Mouse (Mus musculus) stomach, embryonic 14.5 days (tissue): ENCODE results near the gene Slc45a2. TPM values are rescaled to one million over a fixed set of nuclear protein-coding genes. Genes with fewer than 3 reads are reported as not detected.
"Not testable (repeated sequence)": the region's sequence is repeated elsewhere in the genome, so short reads cannot be mapped to it uniquely, and the experiment has no call there.

ENCODE experiments used
- ATAC-seq: fragments of 200-750 bp; cut with Nextera tagmentation; 2 replicates; pipeline ENCODE4 v1.8.0; 2017; ENCODE audit warnings: low read depth, moderate TSS enrichment; ENCODE audit not compliant: insufficient number of reproducible peaks, insufficient read depth, low FRiP score
- H3K27ac ChIP-seq: fragments of 300-500 bp; sonication (generic); 2 replicates; pipeline ENCODE4 v1.5.1; 2014; ENCODE audit warnings: mild to moderate bottlenecking, low read length, moderate library complexity, mixed read lengths
- H3K27me3 ChIP-seq: fragments of 300-500 bp; sonication (generic); 2 replicates; pipeline ENCODE4 v1.6.1; 2014; ENCODE audit warnings: low read length, control low read depth, mixed read lengths; ENCODE audit not compliant: control insufficient read depth, insufficient read depth
- H3K36me3 ChIP-seq: fragments of 300-500 bp; sonication (generic); 2 replicates; pipeline ENCODE4 v1.6.1; 2014; ENCODE audit warnings: mild to moderate bottlenecking, control low read depth, low read length, moderate library complexity, mixed read lengths; ENCODE audit not compliant: control insufficient read depth, insufficient read depth
- H3K4me1 ChIP-seq: fragments of 300-500 bp; sonication (generic); 2 replicates; pipeline ENCODE4 v1.6.1; 2014; ENCODE audit warnings: low read length, control low read depth, mixed read lengths; ENCODE audit not compliant: control insufficient read depth, insufficient read depth
- H3K4me2 ChIP-seq: fragments of 300-500 bp; sonication (generic); replicated peaks from 2 replicates; pipeline ENCODE4 v1.6.1; 2014; ENCODE audit warnings: low read depth, low read length, control low read depth
- H3K4me3 ChIP-seq: fragments of 300-500 bp; sonication (generic); 2 replicates; pipeline ENCODE4 v1.5.1; 2014; ENCODE audit warnings: low read depth, low read length, control low read depth
- H3K9ac ChIP-seq: fragments of 300-500 bp; sonication (generic); replicated peaks from 2 replicates; pipeline ENCODE4 v1.6.1; 2014; ENCODE audit warnings: low read depth, mild to moderate bottlenecking, control low read depth, low read length, moderate library complexity, mixed read lengths
- H3K9me3 ChIP-seq: fragments of 300-500 bp; sonication (generic); 2 replicates; pipeline ENCODE4 v1.6.1; 2016; ENCODE audit warnings: low read depth, low read length, control low read depth; ENCODE audit not compliant: control insufficient read depth
- WGBS: fragments of 180-500 bp; shearing (Covaris S2); extraction: QIAGEN DNeasy Blood & Tissue Kit; methylation state at CpG from one replicate; pipeline ENCODE4 v1.1.7; 2014; 5-methylcytosine and 5-hydroxymethylcytosine counted together
- polyA plus RNA-seq: library from polyadenylated mRNA; unstranded; fragments of >200 nt; fragmentation: Nextera tagmentation; extraction: Ambion mirVana; gene quantifications from 2 replicates; pipeline ENCODE4 v1.2.1, GENCODE M21; 2014

Gene Slc45a2
- polyA plus RNA-seq, 1 experiment from 2014 or later, result not detected

- H3K9ac ChIP-seq, ATAC-seq, H3K4me3 ChIP-seq, H3K4me1 ChIP-seq, H3K4me2 ChIP-seq, H3K27ac ChIP-seq, H3K27me3 ChIP-seq, H3K36me3 ChIP-seq, H3K9me3 ChIP-seq: not testable (repeated sequence)
- 89% methylated on average over 2 of the region's 2 CpGs for WGBS
Observed at GRCm38 (mm10) chr15:10986477-10986876, 14.0 kb upstream of the Slc45a2 start.

- ATAC-seq, result no peak; the same call in 1 of the 2 replicates
- peaks cover 4% of the 10 kb centered on the region; the same call in 1 of the 2 replicates for H3K36me3 ChIP-seq
- H3K4me2 ChIP-seq, result no peak overlapping the region
- no peak overlapping the region for H3K9ac ChIP-seq
- H3K27me3 ChIP-seq, result no peaks in the 10 kb centered on the region
- H3K4me1 ChIP-seq, result no peaks in the 10 kb centered on the region
- 44% methylated on average over 2 of the region's 2 CpGs for WGBS
- H3K4me3 ChIP-seq, result no peak overlapping the region
- H3K9me3 ChIP-seq, result no peaks in the 10 kb centered on the region
- H3K27ac ChIP-seq, result no peak overlapping the region
Observed at GRCm38 (mm10) chr15:10990411-10990810, 10.1 kb upstream of the Slc45a2 start.

GRCm38 (mm10) chr15:10991566-10991965, 9.0 kb upstream of the Slc45a2 start:
- H3K27me3 ChIP-seq, result no peaks in the 10 kb centered on the region
- H3K9ac ChIP-seq, result no peak overlapping the region
- no peak overlapping the region for H3K4me3 ChIP-seq
- H3K27ac ChIP-seq, result no peak overlapping the region
- 71% methylated on average over 1 of the region's 1 CpGs for WGBS
- peaks cover 4% of the 10 kb centered on the region; the same call in 1 of the 2 replicates for H3K36me3 ChIP-seq
- ATAC-seq, result no peak
- H3K4me2 ChIP-seq, result no peak overlapping the region
- no peaks in the 10 kb centered on the region for H3K9me3 ChIP-seq
- H3K4me1 ChIP-seq, result no peaks in the 10 kb centered on the region

GRCm38 (mm10) chr15:10999832-11000231, 689 bp upstream of the Slc45a2 start:
- no peak for ATAC-seq
- 50% methylated on average over 5 of the region's 5 CpGs for WGBS

DNA sequence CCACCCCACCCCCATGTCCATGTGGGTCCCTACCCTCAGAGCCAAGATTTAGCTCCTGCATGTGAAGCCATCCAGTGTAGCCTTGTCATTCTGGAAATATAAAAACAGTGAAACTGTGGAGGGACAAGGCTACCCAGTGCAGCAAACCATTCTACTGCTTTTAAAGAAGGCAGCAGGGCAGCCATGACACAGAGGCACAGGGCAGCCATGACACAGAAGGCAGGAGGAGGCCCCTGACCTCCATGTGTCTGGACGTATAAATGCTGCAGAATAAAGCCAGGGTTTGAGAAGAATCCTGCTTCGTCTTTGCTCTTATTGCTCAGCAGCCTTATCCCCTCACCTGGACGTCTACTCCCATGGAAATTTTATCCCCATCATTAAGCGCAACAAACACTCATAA, 3.3 kb downstream of the Slc45a2 start:
- no peaks in the 10 kb centered on the region for H3K27me3 ChIP-seq
- no peak overlapping the region for H3K4me2 ChIP-seq
- no peak overlapping the region for H3K27ac ChIP-seq
- 85% methylated on average over 4 of the region's 4 CpGs for WGBS
- H3K4me1 ChIP-seq, result no peaks in the 10 kb centered on the region
- no peaks in the 10 kb centered on the region for H3K36me3 ChIP-seq
- no peak overlapping the region for H3K4me3 ChIP-seq
- H3K9me3 ChIP-seq, result no peaks in the 10 kb centered on the region
- H3K9ac ChIP-seq, result no peak overlapping the region
- ATAC-seq, result no peak

More at GRCm38 (mm10) chr15:10999832-11000231, 689 bp upstream of the Slc45a2 start:
- no peak overlapping the region for H3K4me2 ChIP-seq
- H3K27me3 ChIP-seq, result no peaks in the 10 kb centered on the region
- no peaks in the 10 kb centered on the region for H3K9me3 ChIP-seq
- no peak overlapping the region for H3K9ac ChIP-seq
- H3K36me3 ChIP-seq, result no peaks in the 10 kb centered on the region; the same call in 1 of the 2 replicates
- H3K4me1 ChIP-seq, result no peaks in the 10 kb centered on the region
- no peak overlapping the region for H3K4me3 ChIP-seq
- no peak overlapping the region for H3K27ac ChIP-seq

DNA sequence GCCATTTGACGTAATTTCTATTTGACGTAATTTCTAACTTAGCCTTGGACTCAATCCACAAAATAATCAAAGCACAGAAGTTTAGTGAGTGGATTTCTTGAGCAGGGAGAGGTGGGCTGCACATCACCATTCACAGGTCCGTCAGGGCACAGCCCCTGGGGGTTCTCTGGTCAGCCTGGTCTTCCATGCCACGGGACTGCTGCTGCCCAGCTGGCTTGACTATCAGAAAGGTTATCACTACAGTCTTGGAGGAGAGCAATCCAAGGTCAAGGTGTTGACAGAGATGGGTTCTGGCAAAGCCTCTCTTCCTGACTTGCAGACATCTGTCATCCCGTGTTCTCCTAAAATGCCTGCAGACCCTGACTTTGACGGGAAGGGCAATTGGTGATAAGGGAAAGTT, 4.1 kb downstream of the Slc45a2 start:
- WGBS, result 54% methylated on average over 6 of the region's 6 CpGs
- no peak overlapping the region for H3K27ac ChIP-seq
- no peak for ATAC-seq
- no peaks in the 10 kb centered on the region for H3K27me3 ChIP-seq
- no peaks in the 10 kb centered on the region for H3K4me1 ChIP-seq
- H3K4me3 ChIP-seq, result no peak overlapping the region
- H3K9me3 ChIP-seq, result no peaks in the 10 kb centered on the region
- H3K9ac ChIP-seq, result no peak overlapping the region
- H3K36me3 ChIP-seq, result no peaks in the 10 kb centered on the region
- no peak overlapping the region for H3K4me2 ChIP-seq

DNA sequence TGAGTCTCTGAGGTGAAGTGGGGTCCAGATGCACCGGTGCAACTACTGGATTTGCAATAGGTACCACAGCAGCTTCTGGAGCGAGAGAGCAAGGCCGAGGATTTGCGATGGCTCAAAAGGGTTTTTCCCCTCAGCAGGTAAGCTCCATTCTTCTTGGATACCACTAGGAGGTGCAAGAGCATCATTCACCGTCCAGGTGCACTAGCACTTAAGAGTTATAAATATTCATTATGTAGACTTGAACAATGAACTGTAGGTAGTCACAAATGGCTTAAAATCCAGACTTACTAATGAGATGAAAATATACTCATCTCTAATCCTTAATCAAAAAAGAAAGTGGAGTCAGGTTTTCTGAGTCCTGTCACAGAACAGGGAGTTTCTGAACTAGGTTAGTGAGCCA, 8.2 kb downstream of the Slc45a2 start:
- H3K36me3 ChIP-seq, result no peaks in the 10 kb centered on the region
- no peaks in the 10 kb centered on the region for H3K4me1 ChIP-seq
- no peak overlapping the region for H3K27ac ChIP-seq
- H3K4me3 ChIP-seq, result no peak overlapping the region
- no peaks in the 10 kb centered on the region for H3K9me3 ChIP-seq
- no peak overlapping the region for H3K4me2 ChIP-seq
- ATAC-seq, result no peak
- WGBS, result 19% methylated on average over 5 of the region's 5 CpGs
- H3K9ac ChIP-seq, result no peak overlapping the region
- no peaks in the 10 kb centered on the region for H3K27me3 ChIP-seq

GRCm38 (mm10) chr15:11010976-11011548, 10.5 kb downstream of the Slc45a2 start:
- Histone ChIP-seq H3K36me3 (no peaks in the 10 kb centered on the region), H3K4me1 (no peaks in the 10 kb centered on the region), H3K9me3 (no peaks in the 10 kb centered on the region), H3K27me3 (no peaks in the 10 kb centered on the region), H3K9ac (no peak overlapping the region), H3K4me3 (no peak overlapping the region), H3K4me2 (no peak overlapping the region), H3K27ac (no peak overlapping the region)
- WGBS, result 69% methylated on average over 11 of the region's 11 CpGs
- no peak for ATAC-seq

DNA sequence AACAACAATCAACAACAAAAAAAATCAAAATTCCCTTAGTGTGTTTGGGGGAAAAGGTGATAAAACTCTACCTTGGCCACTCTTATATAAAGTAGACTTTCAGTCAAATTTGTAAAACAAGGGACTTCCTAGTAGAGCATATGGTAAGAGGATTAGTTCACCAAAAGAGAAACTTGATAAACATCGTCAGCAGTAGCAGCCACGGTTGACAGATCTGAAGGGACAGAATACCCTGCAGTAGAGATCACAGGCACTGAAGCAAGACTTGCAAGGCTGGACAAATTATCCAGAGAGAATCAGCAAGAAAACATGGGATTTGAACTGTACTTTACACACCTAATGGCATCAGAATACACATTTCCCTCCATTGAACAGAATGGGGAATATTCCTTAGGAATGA, 14.4 kb downstream of the Slc45a2 start:
- Histone ChIP-seq H3K4me3 (no peak overlapping the region), H3K4me1 (no peaks in the 10 kb centered on the region), H3K27ac (no peak overlapping the region), H3K4me2 (no peak overlapping the region), H3K9ac (no peak overlapping the region), H3K27me3 (no peaks in the 10 kb centered on the region), H3K9me3 (no peaks in the 10 kb centered on the region), H3K36me3 (no peaks in the 10 kb centered on the region)
- ATAC-seq, result no peak
- 64% methylated on average over 2 of the region's 2 CpGs for WGBS
